Mouse (Mus musculus) Patski (cell line): Measurements from ENCODE around the gene Vmn2r22. TPM values are rescaled to one million over a fixed set of nuclear protein-coding genes. Genes with fewer than 3 reads are reported as not detected.
"Not testable (repeated sequence)": the region's sequence is repeated elsewhere in the genome, so short reads cannot be mapped to it uniquely, and the experiment has no call there.

Source experiments
- ATAC-seq: fragments of 100-300 bp; one replicate; pipeline ENCODE4 v1.8.0; 2021
- CTCF ChIA-PET: fragments of 350-600 bp; sonication (Branson Sonifier 250); formaldehyde crosslinking; loops from one replicate; lab custom pipeline; 2022; ENCODE audit warnings: inconsistent platforms; lab: Charles Lee
- POLR2A ChIA-PET: fragments of 350-600 bp; sonication (Branson Sonifier 250); formaldehyde crosslinking; loops from one replicate; lab custom pipeline; 2022; ENCODE audit warnings: antibody characterized with exemption, inconsistent platforms; lab: Charles Lee
- DNase-seq: peaks from one replicate; pipeline ENCODE4 v3.0.0-alpha.2; 2011; ENCODE audit warnings: low read depth, low spot score
- H3K27me3 ChIP-seq: fragments of 371-371 bp; one replicate; pipeline ENCODE4 v1.5.1; 2021
- CTCF ChIP-seq: fragments of 100-300 bp; IDR thresholded peaks from one replicate; pipeline ENCODE4 v1.5.1; 2021
- in situ Hi-C: fragments of 300-500 bp; cut with MboI; formaldehyde crosslinking; loops from 3 replicates; pipeline ENCODE4 v1.11.1; 2018; ENCODE audit warnings: low pct_unique_long_range_greater_than_20kb, mixed read lengths
- polyA plus RNA-seq: library from polyadenylated mRNA; unstranded; gene quantifications from one replicate; pipeline ENCODE4 v1.2.3, GENCODE M21; 2021

Gene Vmn2r22
- polyA plus RNA-seq: not detected

GRCm38 (mm10) chr6:123650625-123651024 lies at the start of gene Vmn2r22:
Gene Vmn2r22, minus strand, starts transcription at chr6:123650725.
- POLR2A ChIA-PET, ATAC-seq, DNase-seq, CTCF ChIA-PET, in situ Hi-C loops, H3K27me3 ChIP-seq: not testable (repeated sequence)

GRCm38 (mm10) chr6:123697213-123697612 lies 46.7 kb upstream of the Vmn2r22 start:
- CTCF ChIA-PET: no interaction called here
- no peak for TF ChIP-seq CTCF
- DNase-seq (no peak), ATAC-seq (no peak)
- in situ Hi-C loops: no loop called here
- H3K27me3 ChIP-seq: no peaks in the 10 kb centered on the region
- POLR2A ChIA-PET: no interaction called here

- H3K27me3 ChIP-seq, CTCF ChIA-PET, DNase-seq, in situ Hi-C loops, ATAC-seq, POLR2A ChIA-PET: not testable (repeated sequence)
These were observed 46.1 kb upstream of the Vmn2r22 start for GRCm38 (mm10) chr6:123696639-123697038.

- TF ChIP-seq CTCF: no peak
- ATAC-seq (no peak), DNase-seq (no peak)
- ChIA-PET CTCF (no interaction called here), POLR2A (no interaction called here)
- no peaks in the 10 kb centered on the region for H3K27me3 ChIP-seq
- in situ Hi-C loops: no loop called here
These were observed 6.5 kb upstream of the Vmn2r22 start for GRCm38 (mm10) chr6:123657040-123657439.

GRCm38 (mm10) chr6:123639394-123639793 lies 11.1 kb downstream of the Vmn2r22 start:
- CTCF ChIA-PET, POLR2A ChIA-PET, DNase-seq, ATAC-seq, in situ Hi-C loops, H3K27me3 ChIP-seq: not testable (repeated sequence)

- ATAC-seq, in situ Hi-C loops, POLR2A ChIA-PET, DNase-seq, CTCF ChIA-PET, H3K27me3 ChIP-seq: not testable (repeated sequence)
These were observed 26.7 kb downstream of the Vmn2r22 start for GRCm38 (mm10) chr6:123623784-123624183.

GRCm38 (mm10) chr6:123588368-123588767 lies 62.2 kb downstream of the Vmn2r22 start:
- in situ Hi-C loops, ATAC-seq, POLR2A ChIA-PET, H3K27me3 ChIP-seq, DNase-seq, CTCF ChIA-PET: not testable (repeated sequence)

- in situ Hi-C loops, CTCF ChIA-PET, H3K27me3 ChIP-seq, DNase-seq, POLR2A ChIA-PET, ATAC-seq: not testable (repeated sequence)
These were observed 62.7 kb downstream of the Vmn2r22 start for GRCm38 (mm10) chr6:123587796-123588328.

GRCm38 (mm10) chr6:123583988-123584387 lies 66.5 kb downstream of the Vmn2r22 start:
- POLR2A ChIA-PET, ATAC-seq, DNase-seq, in situ Hi-C loops, CTCF ChIA-PET, H3K27me3 ChIP-seq: not testable (repeated sequence)

GRCm38 (mm10) chr6:123574698-123575097 lies 75.8 kb downstream of the Vmn2r22 start:
- CTCF ChIA-PET, H3K27me3 ChIP-seq, DNase-seq, POLR2A ChIA-PET, ATAC-seq, in situ Hi-C loops: not testable (repeated sequence)

Other genes starting within 250 kb of the Vmn2r22 start
- gene Vmn2r20, start 232.6 kb downstream of the Vmn2r22 start, polyA plus RNA-seq: under 0.01 TPM
- not detected for gene Vmn2r21, start 117.3 kb downstream of the Vmn2r22 start, polyA plus RNA-seq
- gene Vmn2r23, start 51.9 kb upstream of the Vmn2r22 start, polyA plus RNA-seq: not detected
- gene Vmn2r24, start 128.2 kb upstream of the Vmn2r22 start, polyA plus RNA-seq: not detected
- not detected for gene Vmn2r25, start 202.7 kb upstream of the Vmn2r22 start, polyA plus RNA-seq